Mouse (Mus musculus): ENCODE measurements around the gene Car15.

Gene Car15

GRCm38 (mm10) chr16:17803675-17804448 is 34.3 kb downstream of the Car15 start:
- in situ Hi-C loops (cut with MboI; ENCODE audit: unreplicated experiment in 2 of 2), result loop anchor here in 1 of 2 experiments (10.0 kb wide), 1 partner anchor 59 kb away; no protein-coding TSS in a partner anchor

GRCm38 (mm10) chr16:17802839-17803674 is 35.1 kb downstream of the Car15 start:
- in situ Hi-C loops (cut with MboI; ENCODE audit: unreplicated experiment in 2 of 2), result loop anchor here in 1 of 2 experiments (10.0 kb wide), 1 partner anchor 58 kb away; no protein-coding TSS in a partner anchor

- in situ Hi-C loops (cut with MboI; ENCODE audit: unreplicated experiment in 2 of 2), result loop anchor here in 1 of 2 experiments (10.0 kb wide), 1 partner anchor 58 kb away; no protein-coding TSS in a partner anchor
Observed at GRCm38 (mm10) chr16:17802456-17802838, 35.7 kb downstream of the Car15 start.

- in situ Hi-C loops (cut with MboI; ENCODE audit: unreplicated experiment in 2 of 2), result loop anchor here in 1 of 2 experiments (10.0 kb wide), 1 partner anchor 57 kb away; no protein-coding TSS in a partner anchor
Observed at GRCm38 (mm10) chr16:17801777-17802455, 36.2 kb downstream of the Car15 start.

GRCm38 (mm10) chr16:17799584-17799983 is 38.6 kb downstream of the Car15 start:
- in situ Hi-C loops (cut with MboI; ENCODE audit: unreplicated experiment in 2 of 2), result no loop called here

GRCm38 (mm10) chr16:17798321-17799180 is 39.6 kb downstream of the Car15 start:
- in situ Hi-C loops (cut with MboI; ENCODE audit: unreplicated experiment in 2 of 2), result no loop called here

- in situ Hi-C loops (cut with MboI; ENCODE audit: unreplicated experiment in 2 of 2), result no loop called here
Observed at GRCm38 (mm10) chr16:17797812-17798311, 40.3 kb downstream of the Car15 start.

GRCm38 (mm10) chr16:17796971-17797811 is 41.0 kb downstream of the Car15 start, which contains the start of gene Scarf2:
Gene Scarf2, plus strand, starts transcription at chr16:17797282.
- in situ Hi-C loops (cut with MboI; ENCODE audit: unreplicated experiment in 2 of 2), result no loop called here

GRCm38 (mm10) chr16:17796519-17796918 is 41.6 kb downstream of the Car15 start:
- in situ Hi-C loops (cut with MboI; ENCODE audit: unreplicated experiment in 2 of 2), result no loop called here

GRCm38 (mm10) chr16:17795643-17796042 is 42.5 kb downstream of the Car15 start:
- in situ Hi-C loops (cut with MboI; ENCODE audit: unreplicated experiment in 2 of 2), result no loop called here

- in situ Hi-C loops (cut with MboI; ENCODE audit: unreplicated experiment in 2 of 2), result no loop called here
Observed at GRCm38 (mm10) chr16:17794047-17794446, 44.1 kb downstream of the Car15 start.

- in situ Hi-C loops (cut with MboI; ENCODE audit: unreplicated experiment in 2 of 2), result no loop called here
Observed at GRCm38 (mm10) chr16:17792728-17793127, 45.4 kb downstream of the Car15 start.

GRCm38 (mm10) chr16:17785337-17785736 is 52.8 kb downstream of the Car15 start:
- in situ Hi-C loops (cut with MboI; ENCODE audit: unreplicated experiment in 2 of 2), result no loop called here

Measured in v-Abl transformed pro-B cells (cell line).